Mouse (Mus musculus) erythroid progenitor cell, adult 5-6 weeks (primary cell): Measurements from ENCODE around the gene Tmem179. TPM values are rescaled to one million over a fixed set of nuclear protein-coding genes. Genes with fewer than 3 reads are reported as not detected.

Experiments used
- ATAC-seq: replicated peaks from 2 replicates; pipeline ENCODE4 v1.8.0; 2016; ENCODE audit warnings: moderate number of reproducible peaks, mild to moderate bottlenecking, moderate TSS enrichment, inconsistent platforms; ENCODE audit not compliant: poor library complexity, low FRiP score, severe bottlenecking
- total RNA-seq, 2 experiments: library from RNA; stranded (forward) in 1 of 2; stranded (reverse) in 1 of 2; fragments of 150-400 nt in 1 of 2; fragments of 186-747, 209-891 nt in 1 of 2; gene quantifications; 2 replicates each; pipeline versions ENCODE4 v1.2.3 to v1.2.4; 2015 to 2017; ENCODE audit warnings: low replicate concordance in 2 of 2

Tmem179 gene
- total RNA-seq, 2 experiments from 2014 or later: not detected

- no peak for ATAC-seq
These were observed 23.0 kb upstream of the Tmem179 start for GRCm38 (mm10) chr12:112539466-112539965.

DNA sequence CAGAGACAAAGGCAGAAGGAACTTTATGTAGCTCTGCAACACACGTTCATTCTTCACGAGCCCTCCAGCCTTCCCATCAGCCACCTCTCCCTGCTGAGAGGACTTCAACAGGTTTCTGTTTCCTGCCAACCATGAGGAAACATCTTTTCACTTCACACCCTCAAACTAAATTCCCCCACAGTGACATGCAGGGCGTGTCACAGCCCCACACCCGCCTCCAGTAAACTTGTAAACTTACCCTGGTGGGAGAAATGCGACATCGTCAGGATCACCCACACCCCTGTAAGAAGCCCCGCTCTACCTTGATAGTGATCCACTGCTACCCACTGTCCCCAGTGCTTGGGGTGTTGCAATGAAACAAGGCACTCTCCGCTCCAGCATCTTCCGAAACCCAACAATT is 21.8 kb upstream of the Tmem179 start:
- ATAC-seq: no peak

DNA sequence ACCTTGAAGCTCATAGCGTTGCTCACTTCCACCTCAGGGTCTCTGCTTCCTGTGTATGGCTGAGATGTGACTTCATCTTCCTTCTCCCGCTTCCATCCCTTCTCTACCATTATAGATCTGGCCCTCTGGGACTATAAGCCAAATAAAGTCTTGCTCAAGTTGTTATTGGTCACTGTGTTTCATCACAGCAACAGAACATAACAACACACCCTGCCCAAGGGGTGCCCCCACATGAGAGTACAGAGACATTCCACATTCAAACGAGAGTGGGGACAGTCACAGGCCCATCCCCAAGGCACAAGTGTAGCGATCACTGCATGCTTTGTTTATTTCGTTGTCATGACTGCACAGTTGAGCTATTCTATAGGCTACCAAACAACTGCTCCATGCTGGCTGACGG is 20.7 kb upstream of the Tmem179 start:
- no peak for ATAC-seq

DNA sequence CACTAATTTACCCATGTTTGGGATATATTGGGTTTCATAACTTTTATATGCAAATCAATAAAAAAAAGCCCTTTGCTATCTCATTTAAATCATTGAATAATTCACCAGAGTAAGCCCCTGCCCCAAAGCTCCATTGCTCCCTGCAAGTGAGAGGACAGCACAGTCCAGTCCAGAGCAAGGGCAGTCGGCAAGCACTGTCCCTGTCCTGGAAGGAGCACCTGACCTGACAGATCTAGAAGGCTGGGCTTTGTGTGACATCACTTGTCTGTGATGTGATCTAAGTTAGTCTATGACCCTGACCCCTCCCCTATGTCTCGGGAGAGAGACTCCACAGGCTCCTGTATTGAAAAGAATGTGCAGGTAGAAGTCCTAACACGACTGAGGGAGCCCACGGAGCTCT is 17.2 kb upstream of the Tmem179 start:
- ATAC-seq: no peak

DNA sequence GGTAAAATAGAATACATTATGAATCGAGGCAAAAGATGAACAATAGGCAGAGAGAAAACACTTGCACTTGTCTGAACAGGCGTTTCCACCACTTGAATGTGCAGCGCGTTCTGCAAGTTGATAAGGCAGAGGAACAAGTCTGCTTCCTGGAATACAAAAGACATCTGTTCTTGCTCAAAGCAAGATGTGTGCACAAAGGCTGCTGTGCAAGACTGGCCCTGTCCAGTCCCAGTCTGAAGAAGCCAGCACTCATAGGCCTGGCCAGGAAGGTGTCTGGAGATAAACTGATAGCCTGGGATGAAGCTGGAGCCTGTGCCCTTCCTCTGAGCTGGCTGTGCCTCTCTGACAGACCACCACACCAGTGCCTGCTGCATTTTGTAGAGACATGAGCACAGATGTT is 1.6 kb upstream of the Tmem179 start:
- ATAC-seq: no peak

- no peak for ATAC-seq
These were observed 1.6 kb downstream of the Tmem179 start for GRCm38 (mm10) chr12:112514897-112515296.

DNA sequence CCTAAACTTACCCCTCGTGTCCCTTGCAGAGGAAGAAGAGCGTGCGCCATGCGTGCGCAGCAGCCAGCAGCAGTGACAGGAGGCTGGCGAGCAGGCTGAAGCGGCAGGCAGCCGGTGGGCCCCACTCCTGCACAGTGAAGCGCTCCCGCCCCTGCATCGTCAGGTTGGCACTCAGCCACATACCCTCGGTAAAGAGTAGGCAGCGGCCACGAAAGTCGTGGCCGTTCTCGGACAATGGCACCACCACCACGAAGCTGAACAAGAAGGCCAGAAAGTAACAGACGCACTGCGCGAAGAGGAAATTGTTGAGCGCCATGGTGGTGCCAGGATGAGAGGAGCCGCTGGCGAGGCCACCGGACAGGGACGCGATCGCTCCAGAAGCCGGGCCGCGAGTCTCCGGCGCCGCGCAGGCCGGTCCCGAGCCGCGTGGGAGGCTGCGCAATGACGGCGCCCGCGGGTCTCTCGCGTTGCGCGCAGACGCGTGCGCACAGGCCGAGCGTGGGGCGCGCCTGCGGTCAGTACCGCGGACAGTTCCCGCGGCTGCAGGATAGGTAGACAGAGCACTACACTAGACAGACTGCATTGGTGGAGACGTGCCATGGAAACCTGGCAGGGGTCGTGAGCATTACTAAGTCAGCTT is 5.7 kb downstream of the Tmem179 start:
- no peak for ATAC-seq

DNA sequence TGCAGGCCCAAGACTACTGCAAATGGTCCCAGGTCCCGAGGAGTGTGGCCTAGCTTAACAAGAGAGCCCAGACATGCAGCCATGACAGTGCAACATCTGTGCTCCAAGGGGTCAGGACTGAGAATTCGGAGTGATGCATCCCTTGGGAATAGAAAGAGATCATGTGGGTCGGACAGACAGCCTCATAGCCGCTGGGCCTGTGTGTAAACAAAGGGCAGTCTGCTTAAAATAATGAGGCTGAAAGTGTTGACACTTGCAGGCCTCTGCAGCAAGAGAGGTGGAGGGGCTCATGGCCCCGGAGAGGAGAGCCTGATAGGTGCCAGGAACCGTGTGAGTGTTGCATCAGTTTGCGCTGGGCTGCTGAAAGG is 6.2 kb downstream of the Tmem179 start:
- ATAC-seq: no peak

GRCm38 (mm10) chr12:112507984-112508383 is 8.6 kb downstream of the Tmem179 start:
- no peak for ATAC-seq

DNA sequence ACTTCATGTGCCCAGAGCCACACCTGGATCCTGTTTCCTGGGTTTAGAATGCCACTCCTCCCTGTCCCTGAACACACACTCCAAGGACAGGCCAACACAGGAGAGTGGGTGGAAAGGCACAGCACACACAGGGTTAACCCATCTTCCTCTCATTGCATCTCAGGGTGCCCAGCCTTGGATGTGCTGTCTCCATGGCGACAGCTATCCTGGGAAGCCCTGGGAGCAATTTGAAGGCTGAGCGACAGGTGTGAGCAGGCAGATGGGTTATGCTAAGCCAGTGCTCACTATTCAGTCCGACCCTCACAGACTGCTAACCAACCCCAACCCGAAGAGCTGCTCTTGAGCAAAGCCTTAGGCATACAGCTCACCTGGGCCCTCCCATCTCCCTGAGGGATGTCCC is 9.3 kb downstream of the Tmem179 start:
- ATAC-seq: no peak

GRCm38 (mm10) chr12:112506267-112506666 is 10.3 kb downstream of the Tmem179 start:
- no peak for ATAC-seq

- ATAC-seq: no peak
These were observed 13.4 kb downstream of the Tmem179 start for GRCm38 (mm10) chr12:112503003-112503771.

- ATAC-seq: no peak
These were observed 17.9 kb downstream of the Tmem179 start for GRCm38 (mm10) chr12:112498683-112499082.

DNA sequence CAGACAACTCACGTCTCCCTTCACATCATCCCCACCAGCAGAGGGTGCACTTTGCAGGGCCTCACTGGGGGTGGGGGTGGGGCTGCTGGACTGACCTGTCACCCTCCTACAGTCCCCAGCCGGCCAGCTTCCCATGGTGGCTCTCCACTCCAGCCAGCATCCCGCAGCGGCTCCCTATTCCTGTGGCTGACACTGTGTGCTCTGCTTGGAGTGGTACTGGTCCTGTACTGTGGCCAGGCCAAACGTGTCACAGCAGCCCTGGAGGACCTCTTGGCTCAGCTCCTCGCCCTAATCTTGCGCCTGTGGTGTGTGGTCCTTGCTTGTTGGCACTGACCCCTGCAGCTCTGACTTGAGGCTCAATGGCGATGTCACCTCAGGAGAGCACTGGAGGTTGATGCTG is 18.8 kb downstream of the Tmem179 start:
- no peak for ATAC-seq

DNA sequence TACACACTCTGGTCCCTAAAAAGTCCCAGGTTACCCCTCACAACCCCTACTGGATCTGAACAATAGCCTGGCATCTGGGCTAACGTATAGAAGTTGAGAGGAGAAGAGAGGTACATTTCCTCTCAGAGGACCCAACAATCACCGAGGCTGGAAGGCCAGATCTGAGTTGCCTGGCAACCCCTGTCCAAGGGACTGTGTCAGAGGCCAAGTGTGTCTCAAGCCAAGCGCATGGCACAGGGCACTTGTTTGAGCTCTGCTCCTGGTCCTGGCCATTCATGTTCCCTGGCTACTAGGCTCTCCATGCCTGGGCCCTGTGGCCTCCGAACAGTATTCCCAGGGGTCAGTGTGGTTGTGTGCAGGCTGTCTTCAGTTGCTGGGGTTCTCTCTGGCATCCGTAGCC is 20.4 kb downstream of the Tmem179 start:
- ATAC-seq: no peak

DNA sequence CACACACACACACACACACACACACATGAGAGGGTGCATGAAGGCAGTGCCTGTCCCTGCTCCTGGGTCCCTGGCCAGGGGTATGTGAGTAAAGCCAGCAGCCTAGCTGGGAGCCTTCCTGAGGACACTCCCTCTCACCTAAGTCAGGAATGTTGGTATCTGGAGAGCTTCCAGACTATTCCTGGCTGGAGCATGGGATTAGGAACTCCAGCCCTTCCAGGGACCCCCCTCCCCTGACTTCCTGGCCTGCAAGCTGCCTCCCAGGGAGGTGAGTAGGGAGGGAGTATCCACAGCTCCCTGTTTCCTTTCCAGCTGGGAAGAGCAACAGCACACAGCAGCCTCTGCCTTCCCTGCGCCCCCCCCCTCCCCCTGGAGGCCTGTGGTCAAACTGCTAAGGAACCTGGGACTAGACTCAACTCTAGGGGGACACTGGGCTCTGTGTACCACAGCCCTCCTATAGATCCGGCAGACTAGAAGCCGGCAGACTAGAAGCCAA is 26.1 kb downstream of the Tmem179 start:
- no peak for ATAC-seq

DNA sequence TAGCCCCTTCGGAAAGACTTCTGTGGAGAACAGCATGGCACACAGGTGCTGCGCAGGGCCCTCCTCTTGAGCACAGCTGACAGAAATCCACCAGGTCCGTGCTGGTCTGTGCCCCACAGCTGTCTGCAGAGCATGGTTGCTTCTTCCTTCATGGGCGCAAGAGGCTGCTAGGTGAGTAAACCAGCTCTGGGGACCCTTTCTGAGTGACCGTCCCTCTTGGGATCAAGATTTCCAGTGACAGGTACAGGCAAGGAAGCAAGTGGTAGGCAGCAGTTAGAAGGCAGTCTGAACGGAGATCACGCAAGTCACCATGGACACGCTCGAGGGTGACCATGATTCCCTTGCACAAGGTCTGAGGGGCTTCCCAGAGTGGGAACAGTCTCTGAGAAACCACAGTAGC is 27.0 kb downstream of the Tmem179 start:
- ATAC-seq: no peak

DNA sequence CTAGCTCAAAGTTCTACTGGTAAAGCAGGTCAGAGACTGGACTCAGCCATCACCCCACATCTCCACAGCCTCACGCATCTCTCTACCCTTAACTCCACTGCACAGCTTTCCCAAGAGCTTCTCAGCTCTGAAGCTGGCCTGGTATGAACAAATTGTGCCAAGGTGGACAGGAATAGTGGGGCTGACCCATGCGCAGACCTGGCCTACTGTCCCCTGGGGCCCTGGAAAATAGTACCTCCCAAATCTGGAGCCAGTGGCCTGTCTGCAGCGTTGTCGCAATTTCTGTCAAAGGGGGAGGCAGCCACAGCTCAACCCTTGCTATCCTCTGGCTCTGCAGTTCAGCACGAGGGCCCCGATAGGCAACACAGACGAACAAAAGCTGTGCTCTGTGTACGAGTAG is 27.4 kb downstream of the Tmem179 start, which contains the start of gene A530016L24Rik:
TSS of gene A530016L24Rik (plus strand) at position 315 of the 400 bp plus-strand sequence.
- ATAC-seq: no peak

GRCm38 (mm10) chr12:112473777-112474176 is 42.8 kb downstream of the Tmem179 start:
- peak; percentile 45; the same call in 1 of the 2 replicates for ATAC-seq

DNA sequence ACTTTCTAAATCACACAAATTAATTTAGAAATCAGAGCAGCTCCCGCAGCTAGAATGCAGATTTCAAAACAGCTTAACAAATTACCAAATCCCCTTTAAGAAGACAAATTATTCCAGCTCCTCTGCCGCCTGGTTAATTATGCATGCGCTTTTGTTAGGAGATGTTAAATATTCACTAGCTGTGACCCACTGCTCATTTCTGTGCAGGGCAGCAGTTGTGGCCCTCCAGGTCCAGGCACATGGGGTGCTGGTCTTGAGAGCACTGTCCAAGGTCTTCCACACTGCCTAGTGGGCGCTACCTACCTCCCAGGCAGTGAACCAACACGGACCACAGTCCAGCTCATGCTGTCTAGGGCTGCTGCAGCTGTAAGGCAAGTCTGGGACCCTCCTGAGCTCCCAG is 46.3 kb downstream of the Tmem179 start:
- no peak for ATAC-seq

- no peak for ATAC-seq
These were observed 47.2 kb downstream of the Tmem179 start for GRCm38 (mm10) chr12:112469393-112469792.
